Mouse (Mus musculus) hindbrain, embryonic 15.5 days (tissue): Measurements from ENCODE around the gene Cdk13. TPM values are rescaled to one million over a fixed set of nuclear protein-coding genes. Genes with fewer than 3 reads are reported as not detected.

Experiments
- ATAC-seq: fragments of 200-750 bp; cut with Nextera tagmentation; 2 replicates; pipeline ENCODE4 v1.8.0; 2017; ENCODE audit warnings: low read depth, moderate number of reproducible peaks, moderate TSS enrichment; ENCODE audit not compliant: low FRiP score
- H3K27ac ChIP-seq: fragments of 300-500 bp; sonication (generic); replicated peaks from 2 replicates; pipeline ENCODE4 v1.5.1; 2015; ENCODE audit warnings: mild to moderate bottlenecking, inconsistent platforms
- H3K27me3 ChIP-seq: fragments of 300-500 bp; sonication (generic); 2 replicates; pipeline ENCODE4 v1.6.1; 2015; ENCODE audit warnings: control low read depth, inconsistent platforms
- H3K36me3 ChIP-seq: fragments of 300-500 bp; sonication (generic); 2 replicates; pipeline ENCODE4 v1.6.1; 2015; ENCODE audit warnings: control low read depth, inconsistent platforms
- H3K4me1 ChIP-seq: fragments of 300-500 bp; sonication (generic); replicated peaks from 2 replicates; pipeline ENCODE4 v1.6.1; 2015; ENCODE audit warnings: control low read depth, inconsistent platforms
- H3K4me2 ChIP-seq: fragments of 300-500 bp; sonication (generic); 2 replicates; pipeline ENCODE4 v1.6.1; 2015; ENCODE audit warnings: moderate library complexity, mild to moderate bottlenecking, inconsistent platforms
- H3K4me3 ChIP-seq: fragments of 300-500 bp; sonication (generic); 2 replicates; pipeline ENCODE4 v1.5.1; 2015; ENCODE audit warnings: mild to moderate bottlenecking, inconsistent platforms
- H3K9ac ChIP-seq: fragments of 300-500 bp; sonication (generic); 2 replicates; pipeline ENCODE4 v1.6.1; 2015; ENCODE audit warnings: inconsistent platforms
- H3K9me3 ChIP-seq: fragments of 300-500 bp; sonication (generic); 2 replicates; pipeline ENCODE4 v1.6.1; 2016; ENCODE audit warnings: control low read depth, inconsistent platforms
- WGBS: fragments of 180-500 bp; shearing (Covaris S2); methylation state at CpG from one replicate; pipeline ENCODE4 v1.1.7; 2015; 5-methylcytosine and 5-hydroxymethylcytosine counted together
- microRNA counts: library from miRNA; unstranded; fragments of <30 nt; microRNA quantifications from one replicate; lab custom pipeline; 2016
- microRNA-seq: library from miRNA; unstranded; fragments of <30 nt; microRNA quantifications from one replicate; pipeline ENCODE4, GENCODE M21; 2016
- polyA plus RNA-seq: library from polyadenylated mRNA; unstranded; fragments of >200 nt; fragmentation: Nextera tagmentation; extraction: Ambion mirVana; gene quantifications from 2 replicates; pipeline ENCODE4 v1.2.1, GENCODE M21; 2015

The Cdk13 gene
- polyA plus RNA-seq, 1 experiment from 2014 or later: 13.8 TPM

DNA sequence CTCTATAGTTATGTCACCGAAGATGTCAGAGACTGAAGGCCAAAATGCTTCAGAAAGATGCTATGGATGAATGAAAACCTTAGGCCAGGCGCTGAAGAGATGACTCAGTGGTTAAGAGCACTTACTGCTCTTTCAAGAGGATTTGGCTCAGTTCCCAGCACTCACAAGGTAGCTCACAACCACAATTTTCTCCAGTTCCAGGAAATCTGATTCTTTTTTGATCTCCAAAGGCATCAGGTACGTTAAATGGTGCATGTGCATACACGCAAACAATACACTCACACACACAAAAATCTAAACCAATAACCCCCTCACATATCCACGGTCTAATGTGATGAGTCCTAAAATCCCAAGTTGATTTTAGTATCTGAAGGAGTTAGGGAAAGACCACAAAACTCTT, 111.1 kb downstream of the Cdk13 start:
- 74% methylated on average over 5 of the region's 5 CpGs for WGBS
- Histone ChIP-seq H3K4me1 (peaks cover 13% of the 10 kb centered on the region), H3K27me3 (no peaks in the 10 kb centered on the region), H3K4me3 (peak overlapping the region; percentile 77), H3K9ac (no peak overlapping the region), H3K27ac (no peak overlapping the region), H3K4me2 (peak overlapping the region; percentile 82), H3K9me3 (no peaks in the 10 kb centered on the region), H3K36me3 (no peaks in the 10 kb centered on the region)
- ATAC-seq: no peak

- Histone ChIP-seq H3K9ac (no peak overlapping the region), H3K9me3 (no peaks in the 10 kb centered on the region), H3K4me2 (no peak overlapping the region), H3K27ac (no peak overlapping the region), H3K4me3 (no peak overlapping the region), H3K27me3 (no peaks in the 10 kb centered on the region), H3K4me1 (peaks cover 5% of the 10 kb centered on the region), H3K36me3 (no peaks in the 10 kb centered on the region)
- 69% methylated on average over 1 of the region's 1 CpGs for WGBS
- no peak for ATAC-seq
These were observed 113.5 kb downstream of the Cdk13 start for GRCm38 (mm10) chr13:17691436-17691835.

- Histone ChIP-seq H3K4me1 (no peaks in the 10 kb centered on the region; the same call in 1 of the 2 replicates), H3K4me2 (no peak overlapping the region), H3K27me3 (no peaks in the 10 kb centered on the region), H3K9ac (no peak overlapping the region), H3K27ac (no peak overlapping the region), H3K9me3 (no peaks in the 10 kb centered on the region), H3K4me3 (no peak overlapping the region), H3K36me3 (no peaks in the 10 kb centered on the region)
- no peak for ATAC-seq
These were observed 114.2 kb downstream of the Cdk13 start for GRCm38 (mm10) chr13:17690686-17691085.

GRCm38 (mm10) chr13:17689461-17689860, 115.4 kb downstream of the Cdk13 start:
- no peak overlapping the region for H3K4me3 ChIP-seq
- no peaks in the 10 kb centered on the region for H3K36me3 ChIP-seq
- H3K4me1 ChIP-seq: no peaks in the 10 kb centered on the region; the same call in 1 of the 2 replicates
- no peaks in the 10 kb centered on the region for H3K27me3 ChIP-seq
- H3K27ac ChIP-seq: no peak overlapping the region
- ATAC-seq: no peak
- H3K9me3 ChIP-seq: no peaks in the 10 kb centered on the region
- H3K4me2 ChIP-seq: no peak overlapping the region
- H3K9ac ChIP-seq: no peak overlapping the region

- H3K36me3 ChIP-seq: no peaks in the 10 kb centered on the region
- H3K27me3 ChIP-seq: no peaks in the 10 kb centered on the region
- no peak overlapping the region for H3K27ac ChIP-seq
- ATAC-seq: no peak
- no peaks in the 10 kb centered on the region for H3K9me3 ChIP-seq
- no peaks in the 10 kb centered on the region for H3K4me1 ChIP-seq
- 85% methylated on average over 1 of the region's 1 CpGs for WGBS
- no peak overlapping the region for H3K4me2 ChIP-seq
- no peak overlapping the region for H3K4me3 ChIP-seq
- no peak overlapping the region for H3K9ac ChIP-seq
These were observed 133.8 kb downstream of the Cdk13 start for GRCm38 (mm10) chr13:17671122-17671521.

DNA sequence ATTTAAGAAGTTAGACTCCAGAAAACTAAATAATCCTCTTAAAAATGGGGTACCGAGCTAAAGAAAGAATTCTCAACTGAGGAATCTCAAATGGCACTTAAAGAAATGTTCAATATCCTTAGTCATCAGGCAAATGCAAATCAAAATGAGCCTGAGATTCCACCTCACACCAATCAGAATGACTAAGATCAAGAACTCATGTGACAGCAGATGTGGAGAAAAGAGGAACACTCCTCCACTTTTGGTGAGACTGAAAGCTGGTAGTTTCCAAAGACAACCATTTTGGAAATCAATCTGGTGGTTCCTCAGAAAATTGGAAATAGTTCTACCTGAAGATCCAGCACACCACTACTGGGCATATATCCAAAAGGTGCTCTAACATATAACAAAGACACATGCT, 137.5 kb downstream of the Cdk13 start:
- Histone ChIP-seq H3K27me3 (no peaks in the 10 kb centered on the region), H3K9ac (no peak overlapping the region), H3K4me3 (no peak overlapping the region), H3K36me3 (no peaks in the 10 kb centered on the region), H3K4me2 (no peak overlapping the region), H3K9me3 (no peaks in the 10 kb centered on the region), H3K27ac (no peak overlapping the region), H3K4me1 (no peaks in the 10 kb centered on the region)
- no peak for ATAC-seq
- WGBS: 95% methylated on average over 1 of the region's 1 CpGs

MicroRNAs within 50 kb of the gene (microRNA counts, 519-probe panel; counts per million panel counts)
- microRNA mmu-miR-466i (lab: Ali Mortazavi, UCI): not detected

Small RNA genes within 50 kb of the gene (microRNA-seq; reads per million reads assigned to microRNA genes)
- not detected for gene Mir466i

Other genes starting within 250 kb of the Cdk13 start
- gene Mplkip, start 109.9 kb downstream of the Cdk13 start, polyA plus RNA-seq: 39.7 and 42.1 TPM in 2 replicates
- gene Sugct, start 109.5 kb downstream of the Cdk13 start, polyA plus RNA-seq: 2.6 and 3.1 TPM in 2 replicates
- 220 and 232 TPM in 2 replicates for gene Rala, start 139.1 kb upstream of the Cdk13 start, polyA plus RNA-seq
- 70.9 and 80.6 TPM in 2 replicates for gene Yae1d1, start 188.3 kb upstream of the Cdk13 start, polyA plus RNA-seq